Mouse (Mus musculus) forebrain, embryonic 14.5 days (tissue): ENCODE measurements around the gene Cxcl2. TPM values are rescaled to one million over a fixed set of nuclear protein-coding genes. Genes with fewer than 3 reads are reported as not detected.

Experiments
- ATAC-seq: fragments of 200-750 bp; cut with Nextera tagmentation; 2 replicates; pipeline ENCODE4 v1.8.0; 2017; ENCODE audit warnings: mild to moderate bottlenecking, moderate library complexity
- DNase-seq: peaks from one replicate; pipeline ENCODE4 v3.0.0-alpha.2; 2015; ENCODE audit warnings: low spot score
- H3K27ac ChIP-seq: fragments of 300-500 bp; sonication (generic); 2 replicates; pipeline ENCODE4 v1.5.1; 2014; ENCODE audit warnings: low read depth, mild to moderate bottlenecking, control low read depth, low read length, moderate library complexity
- H3K27me3 ChIP-seq: fragments of 300-500 bp; sonication (generic); replicated peaks from 2 replicates; pipeline ENCODE4 v1.6.1; 2014; ENCODE audit warnings: low read length, control low read depth, mixed read lengths; ENCODE audit not compliant: control insufficient read depth, insufficient read depth
- H3K36me3 ChIP-seq: fragments of 300-500 bp; sonication (generic); 2 replicates; pipeline ENCODE4 v1.6.1; 2014; ENCODE audit warnings: low read length, control low read depth; ENCODE audit not compliant: control insufficient read depth, insufficient read depth
- H3K4me1 ChIP-seq: fragments of 300-500 bp; sonication (generic); 2 replicates; pipeline ENCODE4 v1.6.1; 2014; ENCODE audit warnings: antibody characterized with exemption, low read length, control low read depth; ENCODE audit not compliant: control insufficient read depth, insufficient read depth
- H3K4me2 ChIP-seq: fragments of 300-500 bp; sonication (generic); 2 replicates; pipeline ENCODE4 v1.6.1; 2014; ENCODE audit warnings: mild to moderate bottlenecking, control low read depth, low read length
- H3K4me3 ChIP-seq: fragments of 300-500 bp; sonication (generic); 2 replicates; pipeline ENCODE4 v1.5.1; 2014; ENCODE audit warnings: low read depth, low read length, control low read depth
- H3K9ac ChIP-seq: fragments of 300-500 bp; sonication (generic); 2 replicates; pipeline ENCODE4 v1.6.1; 2014; ENCODE audit warnings: mild to moderate bottlenecking, low read length, control low read depth, moderate library complexity
- H3K9me3 ChIP-seq: fragments of 300-500 bp; sonication (generic); replicated peaks from 2 replicates; pipeline ENCODE4 v1.6.1; 2016; ENCODE audit warnings: low read length, control low read depth, mixed read lengths; ENCODE audit not compliant: control insufficient read depth
- WGBS: fragments of 180-500 bp; shearing (Covaris S2); extraction: QIAGEN DNeasy Blood & Tissue Kit; methylation state at CpG from one replicate; pipeline ENCODE4 v1.1.7; 2014; 5-methylcytosine and 5-hydroxymethylcytosine counted together
- polyA plus RNA-seq: library from polyadenylated mRNA; unstranded; fragments of >200 nt; fragmentation: Nextera tagmentation; extraction: Ambion mirVana; gene quantifications from 2 replicates; pipeline ENCODE4 v1.2.1, GENCODE M21; 2014

The Cxcl2 gene
- polyA plus RNA-seq, 1 experiment from 2014 or later, result not detected

GRCm38 (mm10) chr5:90951475-90951874 lies 47.8 kb downstream of the Cxcl2 start:
- Histone ChIP-seq H3K36me3 (peaks cover 9% of the 10 kb centered on the region; the same call in 1 of the 2 replicates), H3K4me1 (no peaks in the 10 kb centered on the region), H3K9me3 (no peaks in the 10 kb centered on the region), H3K9ac (no peak overlapping the region), H3K4me2 (no peak overlapping the region), H3K27me3 (no peaks in the 10 kb centered on the region), H3K4me3 (no peak overlapping the region), H3K27ac (no peak overlapping the region)
- DNase-seq (peak; percentile 55), ATAC-seq (peak; percentile 88)
- WGBS, result 37% methylated on average over 2 of the region's 2 CpGs

GRCm38 (mm10) chr5:90952731-90953481 lies 49.2 kb downstream of the Cxcl2 start:
- Histone ChIP-seq H3K27me3 (no peaks in the 10 kb centered on the region), H3K36me3 (peaks cover 9% of the 10 kb centered on the region; the same call in 1 of the 2 replicates), H3K4me1 (no peaks in the 10 kb centered on the region), H3K9ac (no peak overlapping the region), H3K9me3 (no peaks in the 10 kb centered on the region), H3K27ac (no peak overlapping the region), H3K4me2 (no peak overlapping the region), H3K4me3 (no peak overlapping the region)
- ATAC-seq (no peak), DNase-seq (peak; percentile 43)
- WGBS, result 89% methylated on average over 8 of the region's 8 CpGs

Other genes starting within 250 kb of the Cxcl2 start
- gene Cxcl5, start 144.5 kb upstream of the Cxcl2 start, polyA plus RNA-seq, result 0.11 and 0.14 TPM in 2 replicates
- gene Ppbp, start 135.4 kb upstream of the Cxcl2 start, polyA plus RNA-seq, result 0.85 and 0.95 TPM in 2 replicates
- 41.7 and 49.1 TPM in 2 replicates for gene Pf4, start 131.4 kb upstream of the Cxcl2 start, polyA plus RNA-seq
- not detected in 2 replicates for gene Cxcl3, start 117.8 kb upstream of the Cxcl2 start, polyA plus RNA-seq
- not detected in 2 replicates for gene Cxcl15, start 109.3 kb upstream of the Cxcl2 start, polyA plus RNA-seq
- gene Cxcl1, start 12.6 kb upstream of the Cxcl2 start, polyA plus RNA-seq, result 0.56 TPM in 1 of 2 replicates, not detected in the other
- 71.9 and 86.0 TPM in 2 replicates for gene Mthfd2l, start 27.2 kb downstream of the Cxcl2 start, polyA plus RNA-seq
- gene Epgn, start 123.6 kb downstream of the Cxcl2 start, polyA plus RNA-seq, result 0.16 and 0.25 TPM in 2 replicates
- gene Ereg, start 170.8 kb downstream of the Cxcl2 start, polyA plus RNA-seq, result not detected in 2 replicates
- not detected in 2 replicates for gene Areg, start 235.7 kb downstream of the Cxcl2 start, polyA plus RNA-seq